Mouse (Mus musculus) heart, adult 2 months (tissue): Measurements from ENCODE around the gene Slbp. TPM values are rescaled to one million over a fixed set of nuclear protein-coding genes. Genes with fewer than 3 reads are reported as not detected.

Source experiments
- DNase-seq, 2 experiments: peaks; one replicate each; pipeline ENCODE4 v3.0.0; 2021
- H3K27ac ChIP-seq: fragments of 200-600 bp; 2 replicates; pipeline ENCODE4 v1.8.1; 2022
- H3K27me3 ChIP-seq: fragments of 200-500 bp; 2 replicates; pipeline ENCODE4 v1.6.1; 2012; ENCODE audit warnings: mild to moderate bottlenecking, low read length, inconsistent platforms, mixed read lengths; ENCODE audit not compliant: control insufficient read depth, insufficient read depth
- H3K36me3 ChIP-seq: fragments of 200-500 bp; 2 replicates; pipeline ENCODE4 v1.6.1; 2012; ENCODE audit warnings: low read length, inconsistent platforms; ENCODE audit not compliant: control insufficient read depth, insufficient read depth
- H3K4me1 ChIP-seq: fragments of 200-500 bp; 2 replicates; pipeline ENCODE4 v1.6.1; 2011; ENCODE audit warnings: low read length; ENCODE audit not compliant: control insufficient read depth, insufficient read depth
- H3K4me3 ChIP-seq: fragments of 200-600 bp; 2 replicates; pipeline ENCODE4 v1.8.1; 2022
- H3K79me2 ChIP-seq: fragments of 200-500 bp; replicated peaks from 2 replicates; pipeline ENCODE4 v1.6.1; 2012; ENCODE audit warnings: mild to moderate bottlenecking, inconsistent platforms, low read length, moderate library complexity, mixed read lengths; ENCODE audit not compliant: control insufficient read depth, insufficient read depth
- H3K9ac ChIP-seq: fragments of 200-500 bp; 2 replicates; pipeline ENCODE4 v1.6.1; 2012; ENCODE audit warnings: low read depth, mild to moderate bottlenecking, control low read depth, inconsistent platforms, low read length, mixed read lengths
- CTCF ChIP-seq: fragments of 200-600 bp; IDR thresholded peaks from 2 replicates; pipeline ENCODE4 v1.8.1; 2022; ENCODE audit warnings: antibody characterized with exemption, mild to moderate bottlenecking, moderate library complexity
- EP300 ChIP-seq: fragments of 200-500 bp; IDR thresholded peaks from 2 replicates; pipeline ENCODE4 v1.6.1; 2011; ENCODE audit warnings: low read depth, low read length, control low read depth; ENCODE audit not compliant: insufficient read depth
- POLR2A ChIP-seq: fragments of 200-500 bp; IDR thresholded peaks from 2 replicates; pipeline ENCODE4 v1.6.1; 2011; ENCODE audit warnings: mild to moderate bottlenecking, low read depth, low read length, control low read depth; ENCODE audit not compliant: insufficient read depth
- WGBS: fragments of 180-500 bp; shearing (Covaris S2); methylation state at CpG from one replicate; pipeline ENCODE4 v1.1.7; 2018; 5-methylcytosine and 5-hydroxymethylcytosine counted together
- intact Hi-C: fragments of 180-260 bp; cut with DNase I; formaldehyde crosslinking; loops from one replicate; pipeline ENCODE4 v1.15.1; 2025
- polyA plus RNA-seq: library from polyadenylated mRNA; depleted of rRNA; stranded (reverse); fragments of >200 nt; gene quantifications from 2 replicates; pipeline ENCODE4 v1.2.3, GENCODE M21; 2012
- total RNA-seq, 2 experiments: library from RNA; stranded (reverse); gene quantifications; 2 replicates each; pipeline ENCODE4 v1.2.3; 2021

The Slbp gene
- total and polyA plus RNA-seq, 3 experiments = 7.7 to 12.7 (median 10.6) TPM

DNA sequence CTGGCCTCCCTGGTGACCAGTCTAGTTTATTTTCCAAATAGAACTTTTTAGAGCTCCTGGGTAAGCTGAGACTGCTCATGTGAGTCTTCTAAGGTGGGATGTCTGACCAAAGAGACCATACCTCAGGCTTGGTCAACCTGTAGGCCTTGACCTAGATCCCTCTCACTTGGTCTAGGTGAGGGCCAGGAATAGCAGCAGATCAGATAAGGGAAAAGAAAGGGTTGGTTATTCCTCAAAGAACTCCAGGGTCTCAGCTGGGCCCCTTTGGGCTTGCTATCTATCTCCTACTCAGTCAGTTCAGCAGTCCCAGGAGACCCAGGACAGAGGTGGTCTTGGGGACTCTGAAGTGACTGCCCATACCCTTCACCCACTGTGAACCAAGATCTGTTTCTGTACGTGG is 45.2 kb upstream of the Slbp start:
- intact Hi-C loops = no loop called here
- no peak for DNase-seq
- no peak overlapping the region for H3K9ac ChIP-seq
- H3K27me3 ChIP-seq = no peaks in the 10 kb centered on the region
- H3K27ac ChIP-seq = no peak overlapping the region
- H3K79me2 ChIP-seq = no peaks in the 10 kb centered on the region
- no peaks in the 10 kb centered on the region for H3K4me1 ChIP-seq
- WGBS = 92% methylated on average over 1 of the region's 1 CpGs
- TF ChIP-seq CTCF = no peak
- no peak for TF ChIP-seq EP300
- no peak for TF ChIP-seq POLR2A
- H3K4me3 ChIP-seq = no peak overlapping the region
- no peaks in the 10 kb centered on the region for H3K36me3 ChIP-seq

GRCm38 (mm10) chr5:33696430-33696829 is 44.1 kb upstream of the Slbp start:
- Histone ChIP-seq H3K27me3 (no peaks in the 10 kb centered on the region), H3K9ac (no peak overlapping the region), H3K79me2 (no peaks in the 10 kb centered on the region), H3K36me3 (no peaks in the 10 kb centered on the region), H3K4me1 (no peaks in the 10 kb centered on the region), H3K4me3 (no peak overlapping the region), H3K27ac (no peak overlapping the region)
- TF ChIP-seq POLR2A = no peak
- no peak for TF ChIP-seq EP300
- TF ChIP-seq CTCF = no peak
- intact Hi-C loops = no loop called here
- WGBS = 94% methylated on average over 5 of the region's 5 CpGs
- no peak for DNase-seq

DNA sequence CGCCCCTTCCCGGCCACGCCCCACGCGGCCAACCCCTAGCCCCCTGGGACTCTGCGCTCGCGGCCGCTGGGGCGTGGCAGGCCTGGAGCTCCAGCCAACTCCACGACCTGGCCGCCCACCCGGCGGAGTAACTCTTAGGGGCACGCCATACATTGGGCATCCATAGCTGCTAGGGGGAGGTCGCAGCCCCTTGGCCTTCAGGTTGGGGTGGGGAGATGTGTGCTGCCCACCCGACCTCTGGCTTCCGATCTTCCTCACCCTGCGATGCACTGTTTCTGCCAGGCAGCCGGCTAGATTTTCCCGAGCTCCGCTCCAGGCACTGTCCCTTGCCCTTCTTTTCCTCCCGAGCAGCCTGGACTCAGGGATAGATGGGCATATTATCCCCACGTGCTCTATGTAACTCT is 43.3 kb upstream of the Slbp start:
- H3K4me3 ChIP-seq = peak overlapping the region; percentile 68
- WGBS = 13% methylated on average over 24 of the region's 24 CpGs
- no peak for TF ChIP-seq CTCF
- no peak for TF ChIP-seq EP300
- no peak for TF ChIP-seq POLR2A
- H3K4me1 ChIP-seq = no peaks in the 10 kb centered on the region
- DNase-seq = no peak
- peak overlapping the region; percentile 84 for H3K27ac ChIP-seq
- H3K27me3 ChIP-seq = no peaks in the 10 kb centered on the region
- H3K9ac ChIP-seq = peak overlapping the region; percentile 88
- intact Hi-C loops = no loop called here
- no peaks in the 10 kb centered on the region for H3K36me3 ChIP-seq
- H3K79me2 ChIP-seq = no peaks in the 10 kb centered on the region

DNA sequence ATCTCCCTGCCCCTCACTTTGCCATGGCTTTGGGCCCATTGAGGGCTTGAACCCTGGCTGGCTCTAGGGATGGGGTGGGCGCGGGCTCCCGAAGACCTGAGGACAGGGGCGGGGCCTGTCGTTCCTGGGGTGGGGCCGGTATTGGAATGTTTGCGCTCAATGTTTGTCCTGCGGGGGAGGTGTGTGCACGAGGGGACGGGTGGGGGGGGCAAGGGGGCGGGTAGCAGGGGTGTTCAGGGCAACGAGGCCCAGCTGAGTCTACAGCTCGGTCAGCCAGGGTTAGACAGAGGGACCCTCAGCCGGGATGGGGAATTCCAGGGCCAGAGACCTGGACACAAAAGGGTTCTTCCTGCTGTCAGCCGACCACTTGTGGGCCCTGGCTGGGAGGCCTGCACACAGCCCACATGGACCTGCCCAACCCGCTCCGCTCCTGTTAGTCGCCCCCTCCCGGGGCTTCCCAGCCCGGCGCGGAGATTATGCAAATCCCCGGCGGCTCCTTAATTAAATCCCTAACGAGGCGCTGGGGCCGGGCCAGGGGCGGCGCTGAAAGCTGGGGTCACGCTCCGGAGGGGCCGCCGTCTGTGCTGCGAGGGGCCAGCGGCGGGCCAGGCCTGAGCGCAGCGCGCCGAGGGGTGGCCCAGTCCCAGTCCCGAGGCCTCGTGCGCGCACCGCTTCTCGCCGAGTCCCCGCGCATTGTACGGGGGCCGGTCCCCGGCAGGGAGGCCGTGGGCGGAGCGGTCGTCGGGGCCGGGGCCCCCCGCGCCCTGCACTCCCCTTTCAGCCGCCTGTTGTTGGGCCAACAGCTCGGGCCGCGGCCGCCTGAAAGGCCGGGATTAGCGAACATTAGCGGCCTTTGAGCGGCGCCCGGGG is 42.7 kb upstream of the Slbp start:
- Histone ChIP-seq H3K9ac (peak overlapping the region; percentile 88), H3K27ac (peak overlapping the region; percentile 84), H3K27me3 (no peaks in the 10 kb centered on the region), H3K36me3 (no peaks in the 10 kb centered on the region), H3K4me1 (peaks cover 5% of the 10 kb centered on the region), H3K4me3 (peak overlapping the region; percentile 68), H3K79me2 (no peaks in the 10 kb centered on the region)
- TF ChIP-seq CTCF = 0 out of 2 replicates have a peak, but pooled peaks have one; percentile 1
- no peak for TF ChIP-seq POLR2A
- WGBS = 7% methylated on average over 61 of the region's 71 CpGs
- intact Hi-C loops = no loop called here
- DNase-seq = peak; percentile 61 to 76

GRCm38 (mm10) chr5:33694461-33694847 is 42.1 kb upstream of the Slbp start:
- H3K27ac ChIP-seq = no peak overlapping the region; the same call in 1 of the 2 replicates
- no peaks in the 10 kb centered on the region for H3K36me3 ChIP-seq
- no peaks in the 10 kb centered on the region for H3K79me2 ChIP-seq
- no peak for DNase-seq
- no peak overlapping the region for H3K4me3 ChIP-seq
- WGBS = 92% methylated on average over 9 of the region's 9 CpGs
- intact Hi-C loops = no loop called here
- peaks cover 5% of the 10 kb centered on the region for H3K4me1 ChIP-seq
- no peak overlapping the region for H3K9ac ChIP-seq
- no peak for TF ChIP-seq EP300
- TF ChIP-seq CTCF = no peak
- TF ChIP-seq POLR2A = no peak
- no peaks in the 10 kb centered on the region for H3K27me3 ChIP-seq

DNA sequence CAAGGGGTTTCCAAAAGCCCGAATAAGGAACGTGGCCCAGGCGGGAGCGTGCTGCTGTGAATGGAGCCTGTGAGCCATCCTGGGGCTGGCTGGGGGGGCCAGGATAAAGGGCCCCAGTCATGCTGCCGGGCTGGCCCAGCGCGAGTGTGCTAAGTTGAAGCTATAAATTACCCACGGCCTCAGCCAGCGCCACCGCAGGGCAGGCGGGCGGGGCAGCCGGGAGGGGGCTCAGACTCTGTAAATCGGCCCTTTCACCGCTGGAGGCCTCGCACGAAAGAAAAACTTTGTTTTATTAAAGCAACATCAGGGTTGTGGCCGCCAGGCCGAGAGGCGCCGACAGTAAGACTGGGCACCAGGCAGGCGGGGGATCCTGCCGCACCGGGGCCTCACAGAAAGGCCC is 40.0 kb upstream of the Slbp start:
- intact Hi-C loops = no loop called here
- H3K9ac ChIP-seq = no peak overlapping the region
- H3K4me1 ChIP-seq = peaks cover 16% of the 10 kb centered on the region
- no peak for TF ChIP-seq EP300
- TF ChIP-seq CTCF = 0 out of 2 replicates have a peak, but pooled peaks have one; percentile 2
- TF ChIP-seq POLR2A = no peak
- H3K36me3 ChIP-seq = no peaks in the 10 kb centered on the region
- H3K4me3 ChIP-seq = no peak overlapping the region
- no peaks in the 10 kb centered on the region for H3K27me3 ChIP-seq
- 32% methylated on average over 24 of the region's 24 CpGs for WGBS
- DNase-seq = no peak
- no peaks in the 10 kb centered on the region for H3K79me2 ChIP-seq
- no peak overlapping the region; the same call in 1 of the 2 replicates for H3K27ac ChIP-seq
